Mouse (Mus musculus) myocyte (in vitro differentiated cells): ENCODE data around the gene Pgap3. TPM values are rescaled to one million over a fixed set of nuclear protein-coding genes. Genes with fewer than 3 reads are reported as not detected.

ENCODE experiments used
- H3K27me3 ChIP-seq: one replicate; pipeline ENCODE4 v1.6.1; 2011; ENCODE audit not compliant: control insufficient read depth, insufficient read depth, insufficient read length
- H3K36me3 ChIP-seq: one replicate; pipeline ENCODE4 v1.6.1; 2011; ENCODE audit not compliant: control insufficient read depth, insufficient read depth
- H3K4me2 ChIP-seq: one replicate; pipeline ENCODE4 v1.6.1; 2011; ENCODE audit warnings: low read depth, control low read depth
- H3K4me3 ChIP-seq: one replicate; pipeline ENCODE4 v1.5.1; 2011; ENCODE audit warnings: mild to moderate bottlenecking, control low read depth, moderate library complexity
- H3K79me2 ChIP-seq: one replicate; pipeline ENCODE4 v1.6.1; 2011; ENCODE audit not compliant: control insufficient read depth, insufficient read depth
- H3ac ChIP-seq: one replicate; pipeline ENCODE4 v1.6.1; 2011; ENCODE audit not compliant: control insufficient read depth, insufficient read length
- CEBPB ChIP-seq: IDR thresholded peaks from 2 replicates; pipeline ENCODE4 v1.6.1; 2011; ENCODE audit warnings: mild to moderate bottlenecking, moderate library complexity; ENCODE audit not compliant: poor library complexity, insufficient read depth, severe bottlenecking
- E2F4 ChIP-seq: IDR thresholded peaks from one replicate; pipeline ENCODE4 v1.6.1; 2011; ENCODE audit warnings: mild to moderate bottlenecking, control low read depth, moderate library complexity; ENCODE audit not compliant: insufficient read depth
- MAX ChIP-seq: IDR thresholded peaks from one replicate; pipeline ENCODE4 v1.6.1; 2011; ENCODE audit warnings: low read depth, mild to moderate bottlenecking, control low read depth
- MYOD1 ChIP-seq, 3 experiments: IDR thresholded peaks; one replicate each; pipeline ENCODE4 v1.6.1; 2011; ENCODE audit warnings: control low read depth in 2 of 3, low read depth in 2 of 3, mild to moderate bottlenecking in 2 of 3, moderate library complexity in 1 of 3; ENCODE audit not compliant: insufficient read length in 2 of 3, control insufficient read depth in 1 of 3
- MYOG ChIP-seq, 3 experiments: IDR thresholded peaks; one replicate each; pipeline ENCODE4 v1.6.1; 2011; ENCODE audit warnings: control low read depth in 2 of 3, low read depth in 2 of 3, mild to moderate bottlenecking in 2 of 3; ENCODE audit not compliant: insufficient read length in 2 of 3, control insufficient read depth in 1 of 3, insufficient read depth in 1 of 3
- POLR2A ChIP-seq: IDR thresholded peaks from one replicate; pipeline ENCODE4 v1.6.1; 2011; ENCODE audit warnings: low read depth, mild to moderate bottlenecking, control low read depth, moderate library complexity; ENCODE audit not compliant: insufficient read length
- POLR2AphosphoS2 ChIP-seq: IDR thresholded peaks from one replicate; pipeline ENCODE4 v1.6.1; 2011; ENCODE audit warnings: low read depth, control low read depth; ENCODE audit not compliant: insufficient read length
- REST ChIP-seq: IDR thresholded peaks from one replicate; pipeline ENCODE4 v1.6.1; 2011; ENCODE audit warnings: mild to moderate bottlenecking, control low read depth, moderate library complexity; ENCODE audit not compliant: insufficient read depth, insufficient read length
- SRF ChIP-seq: IDR thresholded peaks from one replicate; pipeline ENCODE4 v1.6.1; 2011; ENCODE audit warnings: low read depth; ENCODE audit not compliant: control insufficient read depth, insufficient read length
- TCF12 ChIP-seq: IDR thresholded peaks from one replicate; pipeline ENCODE4 v1.6.1; 2011; ENCODE audit warnings: mild to moderate bottlenecking, control low read depth; ENCODE audit not compliant: poor library complexity, insufficient read depth, severe bottlenecking
- TCF3 ChIP-seq: IDR thresholded peaks from one replicate; pipeline ENCODE4 v1.6.1; 2011; ENCODE audit warnings: low read depth, control low read depth; ENCODE audit not compliant: insufficient read length
- USF1 ChIP-seq: IDR thresholded peaks from one replicate; pipeline ENCODE4 v1.6.1; 2011; ENCODE audit warnings: low read depth, mild to moderate bottlenecking, control low read depth, moderate library complexity
- polyA plus RNA-seq: library from polyadenylated mRNA; unstranded; fragments of >200 nt; fragmentation: generic; extraction: Trizol; gene quantifications from one replicate; pipeline ENCODE4 v1.2.1, GENCODE M21; 2012; ENCODE audit warnings: missing spikeins

Pgap3 gene
- polyA plus RNA-seq, 1 experiment, result 8.7 TPM

GRCm38 (mm10) chr11:98406621-98407020 is 6.3 kb upstream of the Pgap3 start:
- Histone ChIP-seq H3K27me3 (no peaks in the 10 kb centered on the region), H3K36me3 (no peaks in the 10 kb centered on the region), H3K4me2 (no peak overlapping the region), H3ac (no peak overlapping the region), H3K79me2 (no peaks in the 10 kb centered on the region), H3K4me3 (no peak overlapping the region)
- TF ChIP-seq CEBPB, result no peak
- TF ChIP-seq MYOD1 (IDR thresholded peaks at IDR 0.05; ENCODE audit: control insufficient read depth in 1 of 3, insufficient read length in 2 of 3, low read depth in 2 of 3), result no peak
- TF ChIP-seq SRF, result no peak
- TF ChIP-seq MAX, result no peak
- TF ChIP-seq USF1, result no peak
- TF ChIP-seq TCF3, result no peak
- no peak for TF ChIP-seq POLR2AphosphoS2
- TF ChIP-seq REST, result no peak
- TF ChIP-seq E2F4, result no peak
- no peak for TF ChIP-seq TCF12
- TF ChIP-seq POLR2A, result no peak
- no peak for TF ChIP-seq MYOG (IDR thresholded peaks at IDR 0.05; ENCODE audit: control insufficient read depth in 1 of 3, insufficient read depth in 1 of 3, insufficient read length in 2 of 3, low read depth in 2 of 3)

GRCm38 (mm10) chr11:98400816-98401215 is 526 bp upstream of the Pgap3 start:
- peak overlapping the region; percentile 94 for H3K4me2 ChIP-seq
- H3ac ChIP-seq, result no peak overlapping the region
- no peaks in the 10 kb centered on the region for H3K27me3 ChIP-seq
- H3K4me3 ChIP-seq, result peak overlapping the region; percentile 26
- TF ChIP-seq TCF3, result no peak
- H3K79me2 ChIP-seq, result no peaks in the 10 kb centered on the region
- H3K36me3 ChIP-seq, result no peaks in the 10 kb centered on the region

GRCm38 (mm10) chr11:98397946-98398345 is 2.3 kb downstream of the Pgap3 start:
- Histone ChIP-seq H3K4me3 (no peak overlapping the region), H3K4me2 (no peak overlapping the region), H3ac (no peak overlapping the region), H3K36me3 (no peaks in the 10 kb centered on the region), H3K27me3 (no peaks in the 10 kb centered on the region), H3K79me2 (no peaks in the 10 kb centered on the region)
- TF ChIP-seq REST, result no peak
- no peak for TF ChIP-seq USF1
- TF ChIP-seq MAX, result no peak
- no peak for TF ChIP-seq POLR2AphosphoS2
- TF ChIP-seq CEBPB, result no peak
- TF ChIP-seq E2F4, result no peak
- no peak for TF ChIP-seq SRF

GRCm38 (mm10) chr11:98395041-98395440 is 5.2 kb downstream of the Pgap3 start:
- Histone ChIP-seq H3K4me3 (no peak overlapping the region), H3K4me2 (peak overlapping the region; percentile 27)
- no peak for TF ChIP-seq MAX
- TF ChIP-seq REST, result no peak
- no peak for TF ChIP-seq POLR2A
- TF ChIP-seq MYOD1 (IDR thresholded peaks at IDR 0.05; ENCODE audit: control insufficient read depth in 1 of 3, insufficient read length in 2 of 3, low read depth in 2 of 3), result no peak
- TF ChIP-seq SRF, result no peak
- TF ChIP-seq USF1, result no peak

GRCm38 (mm10) chr11:98394301-98394700 is 6.0 kb downstream of the Pgap3 start:
- peak overlapping the region; percentile 27 for H3K4me2 ChIP-seq
- TF ChIP-seq MAX (no peak), MYOG (IDR thresholded peaks at IDR 0.05; ENCODE audit: control insufficient read depth in 1 of 3, insufficient read depth in 1 of 3, insufficient read length in 2 of 3, low read depth in 2 of 3) (peak in 1 of 3 experiments; percentile 34), TCF3 (no peak)
- H3ac ChIP-seq, result no peak overlapping the region
- no peak overlapping the region for H3K4me3 ChIP-seq
- no peaks in the 10 kb centered on the region for H3K79me2 ChIP-seq
- H3K36me3 ChIP-seq, result no peaks in the 10 kb centered on the region
- no peaks in the 10 kb centered on the region for H3K27me3 ChIP-seq

More at GRCm38 (mm10) chr11:98395041-98395440, 5.2 kb downstream of the Pgap3 start:
- Histone ChIP-seq H3ac (no peak overlapping the region), H3K36me3 (no peaks in the 10 kb centered on the region), H3K27me3 (no peaks in the 10 kb centered on the region), H3K79me2 (no peaks in the 10 kb centered on the region)

GRCm38 (mm10) chr11:98393317-98393716 is 7.0 kb downstream of the Pgap3 start:
- H3K4me3 ChIP-seq, result no peak overlapping the region
- no peaks in the 10 kb centered on the region for H3K36me3 ChIP-seq
- no peaks in the 10 kb centered on the region for H3K27me3 ChIP-seq
- no peak overlapping the region for H3ac ChIP-seq
- H3K4me2 ChIP-seq, result peak overlapping the region; percentile 2
- H3K79me2 ChIP-seq, result no peaks in the 10 kb centered on the region
- no peak for TF ChIP-seq TCF3
- peak in 1 of 3 experiments; percentile 47 for TF ChIP-seq MYOG (IDR thresholded peaks at IDR 0.05; ENCODE audit: control insufficient read depth in 1 of 3, insufficient read depth in 1 of 3, insufficient read length in 2 of 3, low read depth in 2 of 3)
- no peak for TF ChIP-seq TCF12
- TF ChIP-seq POLR2A, result no peak
- TF ChIP-seq MAX, result no peak
- TF ChIP-seq MYOD1 (IDR thresholded peaks at IDR 0.05; ENCODE audit: control insufficient read depth in 1 of 3, insufficient read length in 2 of 3, low read depth in 2 of 3), result peak in 1 of 3 experiments; percentile 73
- TF ChIP-seq CEBPB, result no peak
